27 mouse cellular contexts compared by ENCODE assay signal in the genomic region with DNA sequence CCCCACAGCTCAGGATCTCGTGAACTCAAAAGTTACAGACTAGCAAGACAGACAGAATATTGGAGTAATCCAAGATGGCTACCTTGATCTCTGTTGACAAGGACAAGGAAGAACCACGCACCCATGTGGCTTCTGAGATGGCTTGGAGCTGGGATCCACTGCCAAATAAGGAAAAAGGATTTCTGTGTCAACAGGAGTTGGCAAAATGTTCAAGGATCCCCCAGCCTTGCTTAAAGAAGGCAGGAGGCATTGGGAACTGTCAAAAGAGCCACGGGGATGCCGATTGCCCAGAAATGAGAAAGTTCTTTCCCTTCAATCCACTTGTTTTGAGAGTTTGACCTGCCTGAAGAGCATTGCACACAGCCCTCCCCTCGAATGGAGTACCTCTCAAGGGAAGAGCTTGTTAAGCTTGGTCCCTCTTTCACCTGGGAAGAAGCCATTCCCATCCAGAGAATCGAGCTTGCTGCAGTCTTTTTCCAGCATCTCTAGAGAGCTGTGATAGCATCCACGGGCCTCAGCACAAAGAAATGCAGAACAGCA. TPM values are rescaled to one million over a fixed set of nuclear protein-coding genes. Genes with fewer than 3 reads are reported as not detected.
A peak's percentile ranks its signal among the peaks of the same experiment; 100 is the strongest.
DNase-seq lines count a peak whose midpoint lies in the region; ATAC-seq lines count a peak whose summit lies in the region.
"Had no signal": no experiment of that assay in that cellular context is flagged by ENCODE, and none has a peak within 500 bp of the region (broad histone marks: within the 10 kb centered on the region; RNA-seq: fewer than 3 reads in every experiment).

No protein-coding gene starts in this region.

- no peak overlapping the region for H3K4me3 ChIP-seq in neural tube, embryonic 15.5 days (replicated peaks)
- H3K4me3 ChIP-seq: embryonic facial prominence, embryonic 13.5 days; forebrain, embryonic 13.5 days; gastrocnemius, adult 2 months; heart, embryonic 10.5 days; hindbrain, embryonic 12.5 days had no signal

- H3K9ac ChIP-seq in neural tube, embryonic 15.5 days (replicated peaks), result no peak overlapping the region
- H3K9ac ChIP-seq: embryonic facial prominence, embryonic 13.5 days; forebrain, embryonic 13.5 days; forebrain, postnatal 0 days; hindbrain, embryonic 12.5 days had no signal

- DNase-seq in heart, adult 11 months, result peak; percentile 51
- no peak for DNase-seq in heart, adult 18-20 months
- DNase-seq in ES-CJ7 (ENCODE audit: low read depth, low spot score), result peak; percentile 56
- DNase-seq in lung, postnatal 14 days, result peak; percentile 35
- no peak for DNase-seq in kidney, postnatal 14 days
- no peak for DNase-seq in urinary bladder, postnatal 14 days (ENCODE audit: low spot score)
- DNase-seq: adrenal gland, adult 2 months; adrenal gland, postnatal 25 days; B cell, adult 2 months; cerebellum, adult 18-20 months; cerebellum, adult 9-11 months; cerebellum, postnatal 36 days; forebrain, postnatal 0 days; gastrocnemius, adult 2 months; gastrocnemius, postnatal 25 days; heart, postnatal 10 days; heart, postnatal 4 days had no signal

- H3K4me2 ChIP-seq in neural tube, embryonic 15.5 days, result no peak overlapping the region
- H3K4me2 ChIP-seq: embryonic facial prominence, embryonic 13.5 days; forebrain, embryonic 13.5 days; hindbrain, embryonic 12.5 days had no signal

- peaks cover 11% of the 10 kb centered on the region for H3K4me1 ChIP-seq in neural tube, embryonic 15.5 days

- H3K27ac ChIP-seq in neural tube, embryonic 15.5 days (replicated peaks), result no peak overlapping the region
- H3K27ac ChIP-seq: embryonic facial prominence, embryonic 13.5 days; forebrain, embryonic 13.5 days; gastrocnemius, adult 2 months; heart, embryonic 10.5 days; hindbrain, embryonic 12.5 days had no signal

- H3K36me3 ChIP-seq in neural tube, embryonic 15.5 days, result no peaks in the 10 kb centered on the region
- H3K36me3 ChIP-seq: embryonic facial prominence, embryonic 13.5 days; G1E; heart, embryonic 10.5 days; hindbrain, embryonic 12.5 days had no signal

- ATAC-seq in neural tube, embryonic 15.5 days (ENCODE audit: low FRiP score), result no peak
- ATAC-seq: CD4-positive, CD25-positive, alpha-beta regulatory T cell, adult 4 months; forebrain, embryonic 13.5 days; forebrain, postnatal 0 days; hindbrain, embryonic 16.5 days; inflammation-experienced regulatory T-cells, adult 6 months had no signal

- WGBS in neural tube, embryonic 15.5 days, result 61% methylated on average over 7 of the region's 7 CpGs

- peaks cover 20% of the 10 kb centered on the region for H3K27me3 ChIP-seq in neural tube, embryonic 15.5 days (replicated peaks)

- no peaks in the 10 kb centered on the region for H3K9me3 ChIP-seq in neural tube, embryonic 15.5 days (replicated peaks)
- H3K9me3 ChIP-seq: embryonic facial prominence, embryonic 13.5 days; forebrain, embryonic 13.5 days; G1E; heart, embryonic 10.5 days; hindbrain, embryonic 12.5 days had no signal

RNA-seq across cellular contexts. Expression of gene Lrp2, which starts 6.2 kb away (rescaled TPM):
- total RNA-seq in heart, adult 18-20 months (2021), result 1 to 10 TPM in 1 of 2 experiments, under 1 TPM in 1; 0.72 to 1.4 TPM
- 0.46 and 0.66 TPM in 2 replicates for polyA plus RNA-seq in neural tube, embryonic 15.5 days (2015; fragmentation: Nextera tagmentation; extraction: Ambion mirVana)
- total RNA-seq: gastrocnemius, adult 2 months; gastrocnemius, postnatal 25 days; granulocyte monocyte progenitor cell, adult 5-6 weeks had no signal
- polyA plus RNA-seq: G1E; inflammation-experienced regulatory T-cells, adult 6 months had no signal

RNA-seq across cellular contexts. Expression of gene Bbs5, which starts 54.9 kb away (rescaled TPM):
- 1 to 10 TPM; 4.3 to 4.4 TPM for total RNA-seq in heart, adult 18-20 months (2021)
- polyA plus RNA-seq in neural tube, embryonic 15.5 days (2015; fragmentation: Nextera tagmentation; extraction: Ambion mirVana), result 23.9 and 26.0 TPM in 2 replicates

Comparison
In these comparisons a context has a peak if more than half of its experiments do, and no peak if none do; other contexts are left out.
1. DNase-seq: peak in heart, adult 11 months (single experiment), ES-CJ7 (single experiment) and lung, postnatal 14 days (single experiment); none in heart, adult 18-20 months (0 of 2), kidney, postnatal 14 days (single experiment) and urinary bladder, postnatal 14 days (single experiment).